In genomic region chr13:67481528-67481927, GRCm38 (mm10) we compare ENCODE assay signal across 27 mouse cellular contexts. TPM values are rescaled to one million over a fixed set of nuclear protein-coding genes. Genes with fewer than 3 reads are reported as not detected.
DNase-seq lines count a peak whose midpoint lies in the region; ATAC-seq and TF ChIP-seq lines count a peak whose summit lies in the region.
"Had no signal": no experiment of that assay in that cellular context is flagged by ENCODE, and none has a peak within 500 bp of the region (broad histone marks: within the 10 kb centered on the region; RNA-seq: fewer than 3 reads in every experiment).

No protein-coding gene starts in this region.

- H3K4me1 ChIP-seq in liver, embryonic 13.5 days (replicated peaks): peaks cover 21% of the 10 kb centered on the region
- 0 out of 2 replicates have a peak, but pooled peaks cover 3% of the 10 kb centered on the region for H3K4me1 ChIP-seq in liver, embryonic 11.5 days (replicated peaks; ENCODE audit: control insufficient read depth, insufficient read depth, low read length)
- H3K4me1 ChIP-seq in MEL (ENCODE audit: control insufficient read depth in 1 of 2, insufficient read depth in 2 of 2, low read length in 2 of 2): no peaks in the 10 kb centered on the region; a peak in 1 of 4 replicates
- peaks cover 2% of the 10 kb centered on the region; the same call in 1 of the 2 replicates for H3K4me1 ChIP-seq in forebrain, embryonic 14.5 days (ENCODE audit: control insufficient read depth, insufficient read depth, low read length)

- H3K4me2 ChIP-seq in liver, embryonic 13.5 days: 0 out of 2 replicates have a peak overlapping the region, but pooled peaks have one; percentile 0
- no peak overlapping the region for H3K4me2 ChIP-seq in liver, embryonic 11.5 days
- no peak overlapping the region for H3K4me2 ChIP-seq in forebrain, embryonic 14.5 days (ENCODE audit: low read length)
- H3K4me2 ChIP-seq: hindbrain, embryonic 15.5 days; lung, embryonic 15.5 days; midbrain, embryonic 11.5 days; neural tube, embryonic 13.5 days had no signal

- TF ChIP-seq POLR2A in MEL (IDR thresholded peaks at IDR 0.05; ENCODE audit: control insufficient read depth in 1 of 2, insufficient read depth in 1 of 2, low read depth in 1 of 2, low read length in 2 of 2, poor library complexity in 1 of 2): no peak

- peaks cover 4% of the 10 kb centered on the region; the same call in 1 of the 2 replicates for H3K36me3 ChIP-seq in liver, embryonic 13.5 days
- H3K36me3 ChIP-seq in liver, embryonic 11.5 days (ENCODE audit: control insufficient read depth, insufficient read depth, low read length): no peaks in the 10 kb centered on the region
- H3K36me3 ChIP-seq in MEL (ENCODE audit: control insufficient read depth in 1 of 2, insufficient read depth in 2 of 2, low read length in 2 of 2): peaks cover 0 to 3% of the 10 kb centered on the region in 2 experiments; a peak in 1 of 4 replicates
- no peaks in the 10 kb centered on the region for H3K36me3 ChIP-seq in forebrain, embryonic 14.5 days (ENCODE audit: control insufficient read depth, insufficient read depth, low read length)
- H3K36me3 ChIP-seq: limb, embryonic 10.5 days; lung, embryonic 15.5 days; neural tube, embryonic 13.5 days had no signal

- H3K27me3 ChIP-seq in liver, embryonic 13.5 days: no peaks in the 10 kb centered on the region
- no peaks in the 10 kb centered on the region for H3K27me3 ChIP-seq in liver, embryonic 11.5 days (replicated peaks; ENCODE audit: control insufficient read depth, insufficient read depth, low read length)
- H3K27me3 ChIP-seq in MEL (ENCODE audit: control insufficient read depth in 1 of 2, insufficient read depth in 2 of 2, low read length in 2 of 2): no peaks in the 10 kb centered on the region
- H3K27me3 ChIP-seq in forebrain, embryonic 14.5 days (replicated peaks; ENCODE audit: control insufficient read depth, insufficient read depth, low read length): no peaks in the 10 kb centered on the region
- H3K27me3 ChIP-seq: hindbrain, embryonic 15.5 days; lung, embryonic 15.5 days; neural tube, embryonic 13.5 days had no signal

- ATAC-seq in liver, embryonic 13.5 days (ENCODE audit: low read depth): no peak
- ATAC-seq in liver, embryonic 11.5 days (replicated peaks; ENCODE audit: low FRiP score): no peak
- no peak for ATAC-seq in forebrain, embryonic 14.5 days

- WGBS in liver, embryonic 13.5 days (ENCODE audit: insufficient replicate concordance): 57% methylated on average over 4 of the region's 4 CpGs
- WGBS in liver, embryonic 11.5 days: 68% methylated on average over 4 of the region's 4 CpGs
- 60% methylated on average over 4 of the region's 4 CpGs for WGBS in forebrain, embryonic 14.5 days

- DNase-seq in liver, embryonic 13.5 days: no peak
- DNase-seq in liver, embryonic 11.5 days (ENCODE audit: low spot score): no peak
- DNase-seq in 416B (ENCODE audit: low read depth) (peak; percentile 49), MEL (ENCODE audit: low read depth, low spot score) (peak; percentile 40)
- DNase-seq in induced T-regulatory cell, adult 2 months (ENCODE audit: low read depth): peak; percentile 32
- no peak for DNase-seq in embryo, embryonic 10 days (ENCODE audit: low spot score)
- DNase-seq in forebrain, embryonic 14.5 days (ENCODE audit: low spot score): no peak
- DNase-seq: adrenal gland, postnatal 10 days; cerebellum, adult 11-12 months; cerebellum, postnatal 14 days; embryo, embryonic 11 days; heart, adult 18-20 months; heart, postnatal 36 days; kidney, adult 11 months; lung, postnatal 4 days; spleen, adult 18-20 months; thymus, adult 2 months had no signal

- no peak overlapping the region for H3K4me3 ChIP-seq in liver, embryonic 13.5 days (replicated peaks)
- H3K4me3 ChIP-seq in liver, embryonic 11.5 days (ENCODE audit: low read depth, low read length): no peak overlapping the region
- no peak overlapping the region for H3K4me3 ChIP-seq in MEL (ENCODE audit: control insufficient read depth in 1 of 2, insufficient read depth in 1 of 2, low read depth in 2 of 2, low read length in 2 of 2)
- H3K4me3 ChIP-seq in forebrain, embryonic 14.5 days (ENCODE audit: low read depth, low read length): no peak overlapping the region
- H3K4me3 ChIP-seq: hindbrain, embryonic 15.5 days; limb, embryonic 10.5 days; lung, embryonic 15.5 days; neural tube, embryonic 13.5 days had no signal

- H3K9me3 ChIP-seq in liver, embryonic 13.5 days (replicated peaks): no peaks in the 10 kb centered on the region
- no peaks in the 10 kb centered on the region for H3K9me3 ChIP-seq in liver, embryonic 11.5 days (ENCODE audit: control insufficient read depth, low read length)
- H3K9me3 ChIP-seq in MEL (replicated peaks; ENCODE audit: insufficient read depth, low read length): no peaks in the 10 kb centered on the region
- no peaks in the 10 kb centered on the region for H3K9me3 ChIP-seq in forebrain, embryonic 14.5 days (replicated peaks; ENCODE audit: control insufficient read depth, low read length)
- H3K9me3 ChIP-seq: hindbrain, embryonic 15.5 days; limb, embryonic 10.5 days; lung, embryonic 15.5 days; neural tube, embryonic 13.5 days had no signal

- no peaks in the 10 kb centered on the region; the same call in 1 of the 2 replicates for H3K79me2 ChIP-seq in MEL (ENCODE audit: control insufficient read depth, insufficient read depth, low read length, poor library complexity)

- H3K9ac ChIP-seq in liver, embryonic 13.5 days: no peak overlapping the region
- H3K9ac ChIP-seq in liver, embryonic 11.5 days (ENCODE audit: low read depth, low read length): no peak overlapping the region
- no peak overlapping the region for H3K9ac ChIP-seq in MEL (ENCODE audit: control insufficient read depth, low read depth, low read length, poor library complexity, severe bottlenecking)
- no peak overlapping the region for H3K9ac ChIP-seq in forebrain, embryonic 14.5 days (ENCODE audit: low read length)
- H3K9ac ChIP-seq: hindbrain, embryonic 15.5 days; lung, embryonic 15.5 days; neural tube, embryonic 13.5 days had no signal

- H3K27ac ChIP-seq in liver, embryonic 13.5 days: no peak overlapping the region
- H3K27ac ChIP-seq in liver, embryonic 11.5 days (ENCODE audit: low read depth, low read length): no peak overlapping the region
- no peak overlapping the region for H3K27ac ChIP-seq in MEL (ENCODE audit: control insufficient read depth, low read depth, low read length)
- H3K27ac ChIP-seq in forebrain, embryonic 14.5 days (ENCODE audit: low read depth, low read length): no peak overlapping the region
- H3K27ac ChIP-seq: hindbrain, embryonic 15.5 days; kidney, postnatal 0 days; limb, embryonic 10.5 days; lung, embryonic 15.5 days; neural tube, embryonic 13.5 days had no signal

- peak in 1 of 3 experiments; percentile 32; a peak in 2 of 6 replicates for TF ChIP-seq CTCF in MEL (IDR thresholded peaks at IDR 0.05 in 2 of 3, conservative IDR thresholded peaks at IDR 0.05 in 1 of 3; ENCODE audit: control insufficient read depth in 1 of 3, insufficient read depth in 1 of 3, low read depth in 2 of 3, low read length in 3 of 3, poor library complexity in 1 of 3, severe bottlenecking in 1 of 3)

- peak; percentile 26 for TF ChIP-seq RAD21 in MEL (IDR thresholded peaks at IDR 0.05; ENCODE audit: low read depth, low read length)

- no peak for TF ChIP-seq EP300 in MEL (IDR thresholded peaks at IDR 0.05; ENCODE audit: low read depth in 1 of 2, low read length in 2 of 2)

TF ChIP-seq in MEL, 35 proteins besides CTCF, POLR2A, EP300 and RAD21 (continues in another document):
- no peak for TF ChIP-seq MYC (IDR thresholded peaks at IDR 0.05; ENCODE audit: low read depth, low read length)

RNA-seq across cellular contexts. Expression of gene Zfp874b, which starts 2.5 kb away (rescaled TPM):
- polyA plus RNA-seq in liver, embryonic 13.5 days (2015; fragmentation: Nextera tagmentation; extraction: Ambion mirVana): 3.3 and 3.8 TPM in 2 replicates
- 2.6 and 2.8 TPM in 2 replicates for polyA plus RNA-seq in liver, embryonic 11.5 days (2014; fragmentation: Nextera tagmentation; extraction: Ambion mirVana)
- total RNA-seq in MEL (2012; rRNA removed): 4.4 and 4.9 TPM in 2 replicates
- 1 to 10 TPM in 1 of 2 experiments, not detected in 1; 3.5 TPM for polyA plus RNA-seq in MEL (2012; ENCODE audit: insufficient read depth in 1 of 2, insufficient read length in 2 of 2, low read depth in 1 of 2, low replicate concordance in 2 of 2, missing spikeins in 1 of 2)
- polyA plus RNA-seq in forebrain, embryonic 14.5 days (2014; fragmentation: Nextera tagmentation; extraction: Ambion mirVana): 3.4 and 3.8 TPM in 2 replicates

RNA-seq across cellular contexts. Expression of gene Zfp58, which starts 18.8 kb away (rescaled TPM):
- polyA plus RNA-seq in liver, embryonic 13.5 days (2015; fragmentation: Nextera tagmentation; extraction: Ambion mirVana): 3.1 and 3.3 TPM in 2 replicates
- 8.0 and 9.2 TPM in 2 replicates for polyA plus RNA-seq in liver, embryonic 11.5 days (2014; fragmentation: Nextera tagmentation; extraction: Ambion mirVana)
- 3.5 and 4.8 TPM in 2 replicates for total RNA-seq in MEL (2012; rRNA removed)
- 1 to 10 TPM in 1 of 2 experiments, not detected in 1; 3.2 TPM for polyA plus RNA-seq in MEL (2012; ENCODE audit: insufficient read depth in 1 of 2, insufficient read length in 2 of 2, low read depth in 1 of 2, low replicate concordance in 2 of 2, missing spikeins in 1 of 2)
- polyA plus RNA-seq in forebrain, embryonic 14.5 days (2014; fragmentation: Nextera tagmentation; extraction: Ambion mirVana): 12.2 and 14.8 TPM in 2 replicates

RNA-seq across cellular contexts. Expression of gene Zfp874a, which starts 30.1 kb away (rescaled TPM):
- polyA plus RNA-seq in liver, embryonic 13.5 days (2015; fragmentation: Nextera tagmentation; extraction: Ambion mirVana): 5.2 and 6.4 TPM in 2 replicates
- 5.8 and 6.9 TPM in 2 replicates for polyA plus RNA-seq in liver, embryonic 11.5 days (2014; fragmentation: Nextera tagmentation; extraction: Ambion mirVana)
- 4.8 and 6.1 TPM in 2 replicates for total RNA-seq in MEL (2012; rRNA removed)
- 1 to 10 TPM in 1 of 2 experiments, not detected in 1; 4.1 TPM for polyA plus RNA-seq in MEL (2012; ENCODE audit: insufficient read depth in 1 of 2, insufficient read length in 2 of 2, low read depth in 1 of 2, low replicate concordance in 2 of 2, missing spikeins in 1 of 2)
- 7.6 and 9.6 TPM in 2 replicates for polyA plus RNA-seq in forebrain, embryonic 14.5 days (2014; fragmentation: Nextera tagmentation; extraction: Ambion mirVana)

RNA-seq across cellular contexts. Expression of gene Gm26965, which starts 44.4 kb away (rescaled TPM):
- polyA plus RNA-seq in liver, embryonic 13.5 days (2015; fragmentation: Nextera tagmentation; extraction: Ambion mirVana): not detected in 2 replicates
- polyA plus RNA-seq in liver, embryonic 11.5 days (2014; fragmentation: Nextera tagmentation; extraction: Ambion mirVana): not detected in 2 replicates
- not detected in 2 replicates for total RNA-seq in MEL (2012; rRNA removed)
- not detected for polyA plus RNA-seq in MEL (2012; ENCODE audit: insufficient read depth in 1 of 2, insufficient read length in 2 of 2, low read depth in 1 of 2, low replicate concordance in 2 of 2, missing spikeins in 1 of 2)
- polyA plus RNA-seq in forebrain, embryonic 14.5 days (2014; fragmentation: Nextera tagmentation; extraction: Ambion mirVana): 0.33 TPM in 1 of 2 replicates, not detected in the other
- total RNA-seq: adrenal gland, postnatal 10 days; heart, adult 18-20 months; heart, postnatal 36 days; liver, adult 2 months had no signal
- polyA plus RNA-seq: embryonic facial prominence, embryonic 14.5 days; heart, embryonic 14.5 days; hindbrain, embryonic 15.5 days; kidney, postnatal 0 days; limb, embryonic 10.5 days; liver, adult 2 months; lung, embryonic 15.5 days; midbrain, embryonic 11.5 days; neural tube, embryonic 13.5 days; stomach, embryonic 14.5 days; thymus, adult 2 months had no signal

RNA-seq across cellular contexts. Expression of gene Zfp87, which starts 44.4 kb away (rescaled TPM):
- polyA plus RNA-seq in liver, embryonic 13.5 days (2015; fragmentation: Nextera tagmentation; extraction: Ambion mirVana): 8.4 and 9.1 TPM in 2 replicates
- polyA plus RNA-seq in liver, embryonic 11.5 days (2014; fragmentation: Nextera tagmentation; extraction: Ambion mirVana): 13.9 and 15.7 TPM in 2 replicates
- total RNA-seq in MEL (2012; rRNA removed): 17.8 and 28.4 TPM in 2 replicates
- 10 to 100 TPM in 1 of 2 experiments, not detected in 1; 11.7 TPM for polyA plus RNA-seq in MEL (2012; ENCODE audit: insufficient read depth in 1 of 2, insufficient read length in 2 of 2, low read depth in 1 of 2, low replicate concordance in 2 of 2, missing spikeins in 1 of 2)
- polyA plus RNA-seq in forebrain, embryonic 14.5 days (2014; fragmentation: Nextera tagmentation; extraction: Ambion mirVana): 46.7 and 48.8 TPM in 2 replicates

Comparison
In these comparisons a context has a peak if more than half of its experiments do, and no peak if none do; other contexts are left out.
1. DNase-seq: peak in 416B (single experiment), MEL (single experiment) and induced T-regulatory cell, adult 2 months (single experiment); none in liver, embryonic 13.5 days (single experiment), liver, embryonic 11.5 days (single experiment), embryo, embryonic 10 days (single experiment) and forebrain, embryonic 14.5 days (single experiment).